Mouse (Mus musculus): ENCODE results near the gene Cdipt. TPM values are rescaled to one million over a fixed set of nuclear protein-coding genes. Genes with fewer than 3 reads are reported as not detected.
A peak's percentile ranks its signal among the peaks of the same experiment; 100 is the strongest.

Cdipt gene
- polyA plus RNA-seq, 1 experiment from 2014 or later = 69.5 TPM

DNA sequence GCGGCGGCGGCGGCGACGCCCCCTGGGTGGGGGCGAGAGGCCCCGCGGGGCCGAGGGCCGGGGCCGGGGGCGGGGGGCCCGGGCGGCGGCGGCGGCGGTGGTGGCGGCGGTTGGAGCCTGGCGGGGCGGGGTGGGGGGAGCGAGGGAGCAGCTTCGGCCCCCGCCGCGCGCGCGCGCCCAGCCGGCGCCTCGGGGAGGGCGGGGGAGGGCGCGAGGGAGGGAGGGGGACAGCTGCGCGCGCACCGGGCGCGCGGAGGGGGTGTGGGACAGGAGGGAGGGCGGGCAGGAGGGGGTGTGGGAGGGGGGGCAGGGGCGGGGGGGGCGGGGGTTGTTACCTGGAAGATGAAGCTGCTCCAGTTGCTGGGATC, 50.9 kb downstream of the Cdipt start:
- Histone ChIP-seq H3K9ac (peak overlapping the region; percentile 100), H3K27ac (replicated peaks) (peak overlapping the region; percentile 99), H3K4me3 (peak overlapping the region; percentile 94), H3K36me3 (peaks cover 72% of the 10 kb centered on the region), H3K4me1 (peaks cover 47% of the 10 kb centered on the region), H3K4me2 (peak overlapping the region; percentile 91), H3K9me3 (no peaks in the 10 kb centered on the region), H3K27me3 (replicated peaks) (no peaks in the 10 kb centered on the region)
- WGBS = 4% methylated on average over 11 of the region's 48 CpGs
- peak; percentile 12; the same call in 1 of the 2 replicates for ATAC-seq (ENCODE audit: extremely low read depth, insufficient number of reproducible peaks, low FRiP score, low TSS enrichment)

DNA sequence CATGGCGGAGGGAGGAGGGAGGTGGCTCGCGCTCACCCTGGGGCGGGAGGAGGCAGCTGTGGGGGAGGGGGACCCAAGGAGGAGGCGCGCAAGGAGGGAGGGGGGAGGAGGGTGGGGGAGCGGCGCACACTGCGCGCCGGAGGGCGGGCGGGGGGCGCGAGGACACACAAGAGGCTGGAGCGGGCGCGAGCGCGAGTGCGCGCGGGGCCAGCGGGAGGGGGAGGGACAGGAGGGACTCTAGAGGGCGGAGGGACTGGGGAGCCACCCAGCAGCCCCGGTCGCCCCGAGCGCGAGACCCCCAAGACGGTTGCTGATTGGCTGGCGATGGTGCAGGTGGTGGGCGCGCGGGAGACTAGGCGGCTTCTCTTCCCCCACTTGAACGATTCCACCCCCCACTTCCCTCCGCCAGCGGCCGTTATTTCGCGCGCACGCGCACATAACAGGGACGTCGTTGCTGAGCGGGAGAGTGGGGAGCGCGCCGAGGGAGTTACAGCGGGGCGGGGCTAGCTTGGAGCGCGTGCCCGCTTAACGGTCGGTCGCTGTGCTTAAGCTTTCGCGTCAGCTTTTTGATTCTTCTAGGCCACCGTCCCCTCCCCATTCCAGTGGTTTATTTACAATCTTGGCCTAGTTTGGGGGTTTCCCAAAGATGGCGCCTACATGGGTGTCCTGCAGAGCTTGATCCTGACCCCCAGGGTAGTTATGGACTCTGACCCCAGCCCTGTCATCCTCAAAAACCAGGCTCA, 51.4 kb downstream of the Cdipt start, which contains the start of gene Maz:
Gene Maz (minus strand): TSS at position 54 of the 743 bp plus-strand sequence.
- Histone ChIP-seq H3K36me3 (peaks cover 72% of the 10 kb centered on the region), H3K4me2 (peak within 1 kb of the TSS; percentile 91), H3K4me1 (peaks cover 41% of the 10 kb centered on the region), H3K9ac (peak within 1 kb of the TSS; percentile 100), H3K27me3 (replicated peaks) (no peaks in the 10 kb centered on the region), H3K4me3 (peak within 1 kb of the TSS; percentile 94), H3K27ac (replicated peaks) (peak within 1 kb of the TSS; percentile 99), H3K9me3 (no peaks in the 10 kb centered on the region)
- 0% methylated on average over 33 of the region's 63 CpGs for WGBS
- ATAC-seq (ENCODE audit: extremely low read depth, insufficient number of reproducible peaks, low FRiP score, low TSS enrichment) = peak; percentile 81

DNA sequence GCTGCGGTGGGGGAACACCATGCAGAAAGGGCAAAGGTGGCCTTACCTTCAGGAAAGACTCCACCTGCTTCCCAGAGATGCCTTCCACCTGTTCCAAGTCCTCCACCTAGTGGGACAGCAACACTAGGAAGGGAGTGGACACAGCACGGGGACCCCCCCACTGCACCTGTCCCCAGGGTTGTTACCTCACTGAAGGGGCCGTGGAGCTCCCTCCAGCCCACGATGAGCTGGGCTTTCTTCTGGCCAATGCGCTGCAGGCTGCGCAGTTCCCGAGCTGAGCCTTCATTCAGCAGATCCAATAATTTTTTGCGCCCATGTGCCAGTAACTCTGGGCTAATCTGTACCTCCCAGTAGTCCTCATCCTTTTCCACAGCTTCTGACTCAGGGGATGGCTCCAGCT, 52.2 kb downstream of the Cdipt start:
- H3K4me1 ChIP-seq = peaks cover 34% of the 10 kb centered on the region
- peak overlapping the region; percentile 91 for H3K4me2 ChIP-seq

More for the DNA sequence above, 52.2 kb downstream of the Cdipt start:
- peak overlapping the region; percentile 99 for H3K27ac ChIP-seq (replicated peaks)
- peak overlapping the region; percentile 94 for H3K4me3 ChIP-seq
- H3K9me3 ChIP-seq = no peaks in the 10 kb centered on the region
- H3K27me3 ChIP-seq (replicated peaks) = no peaks in the 10 kb centered on the region
- WGBS = 75% methylated on average over 8 of the region's 8 CpGs
- ATAC-seq (ENCODE audit: extremely low read depth, insufficient number of reproducible peaks, low FRiP score, low TSS enrichment) = no peak
- peak overlapping the region; percentile 80 for H3K9ac ChIP-seq
- peaks cover 72% of the 10 kb centered on the region for H3K36me3 ChIP-seq

Other genes starting within 250 kb of the Cdipt start
- 57.5 and 65.5 TPM in 2 replicates for gene Mapk3, start 216.3 kb upstream of the Cdipt start, polyA plus RNA-seq (2015; fragmentation: Nextera tagmentation; extraction: Ambion mirVana)
- gene Gdpd3, start 209.6 kb upstream of the Cdipt start, polyA plus RNA-seq (2015; fragmentation: Nextera tagmentation; extraction: Ambion mirVana) = 1.2 and 1.4 TPM in 2 replicates
- gene Ypel3, start 199.0 kb upstream of the Cdipt start, polyA plus RNA-seq (2015; fragmentation: Nextera tagmentation; extraction: Ambion mirVana) = 79.1 and 86.2 TPM in 2 replicates
- 0.32 and 0.33 TPM in 2 replicates for gene Tbx6, start 194.4 kb upstream of the Cdipt start, polyA plus RNA-seq (2015; fragmentation: Nextera tagmentation; extraction: Ambion mirVana)
- gene Ppp4c, start 183.4 kb upstream of the Cdipt start, polyA plus RNA-seq (2015; fragmentation: Nextera tagmentation; extraction: Ambion mirVana) = 151 and 166 TPM in 2 replicates
- 0.29 and 0.32 TPM in 2 replicates for gene Fam57b, start 178.2 kb upstream of the Cdipt start, polyA plus RNA-seq (2015; fragmentation: Nextera tagmentation; extraction: Ambion mirVana)
- gene 4930451I11Rik, start 144.3 kb upstream of the Cdipt start, polyA plus RNA-seq (2015; fragmentation: Nextera tagmentation; extraction: Ambion mirVana) = not detected in 2 replicates
- gene Doc2a, start 128.5 kb upstream of the Cdipt start, polyA plus RNA-seq (2015; fragmentation: Nextera tagmentation; extraction: Ambion mirVana) = 0.15 and 0.17 TPM in 2 replicates
- 18.8 and 23.1 TPM in 2 replicates for gene Hirip3, start 113.9 kb upstream of the Cdipt start, polyA plus RNA-seq (2015; fragmentation: Nextera tagmentation; extraction: Ambion mirVana)
- 55.6 and 55.8 TPM in 2 replicates for gene Ino80e, start 113.5 kb upstream of the Cdipt start, polyA plus RNA-seq (2015; fragmentation: Nextera tagmentation; extraction: Ambion mirVana)
- gene Taok2, start 91.2 kb upstream of the Cdipt start, polyA plus RNA-seq (2015; fragmentation: Nextera tagmentation; extraction: Ambion mirVana) = 31.8 and 32.1 TPM in 2 replicates
- 20.4 and 21.5 TPM in 2 replicates for gene Tmem219, start 53.0 kb upstream of the Cdipt start, polyA plus RNA-seq (2015; fragmentation: Nextera tagmentation; extraction: Ambion mirVana)
- 13.1 and 14.0 TPM in 2 replicates for gene Kctd13, start 47.0 kb upstream of the Cdipt start, polyA plus RNA-seq (2015; fragmentation: Nextera tagmentation; extraction: Ambion mirVana)
- gene Asphd1, start 26.3 kb upstream of the Cdipt start, polyA plus RNA-seq (2015; fragmentation: Nextera tagmentation; extraction: Ambion mirVana) = 0.20 TPM in 2 replicates
- 0.19 and 0.73 TPM in 2 replicates for gene Sez6l2, start 25.4 kb upstream of the Cdipt start, polyA plus RNA-seq (2015; fragmentation: Nextera tagmentation; extraction: Ambion mirVana)
- gene Cdiptos, start 184 bp downstream of the Cdipt start, polyA plus RNA-seq (2015; fragmentation: Nextera tagmentation; extraction: Ambion mirVana) = 0.59 and 1.7 TPM in 2 replicates
- 11.2 and 11.9 TPM in 2 replicates for gene Mvp, start 38.7 kb downstream of the Cdipt start, polyA plus RNA-seq (2015; fragmentation: Nextera tagmentation; extraction: Ambion mirVana)
- gene Pagr1b, start 40.6 kb downstream of the Cdipt start, polyA plus RNA-seq (2015; fragmentation: Nextera tagmentation; extraction: Ambion mirVana) = 0.38 and 0.44 TPM in 2 replicates
- 55.6 and 76.2 TPM in 2 replicates for gene Pagr1a, start 41.4 kb downstream of the Cdipt start, polyA plus RNA-seq (2015; fragmentation: Nextera tagmentation; extraction: Ambion mirVana)
- gene Gm42742, start 45.2 kb downstream of the Cdipt start, polyA plus RNA-seq (2015; fragmentation: Nextera tagmentation; extraction: Ambion mirVana) = 13.8 and 25.7 TPM in 2 replicates
- 1.6 TPM in 2 replicates for gene Prrt2, start 45.3 kb downstream of the Cdipt start, polyA plus RNA-seq (2015; fragmentation: Nextera tagmentation; extraction: Ambion mirVana)
- gene Maz, start 51.1 kb downstream of the Cdipt start, polyA plus RNA-seq (2015; fragmentation: Nextera tagmentation; extraction: Ambion mirVana) = 31.0 and 34.5 TPM in 2 replicates
- 72.4 and 79.2 TPM in 2 replicates for gene Kif22, start 66.6 kb downstream of the Cdipt start, polyA plus RNA-seq (2015; fragmentation: Nextera tagmentation; extraction: Ambion mirVana)
- gene Zg16, start 111.4 kb downstream of the Cdipt start, polyA plus RNA-seq (2015; fragmentation: Nextera tagmentation; extraction: Ambion mirVana) = not detected in 2 replicates
- 1.0 and 1.1 TPM in 2 replicates for gene AI467606, start 115.4 kb downstream of the Cdipt start, polyA plus RNA-seq (2015; fragmentation: Nextera tagmentation; extraction: Ambion mirVana)
- gene Qprt, start 146.3 kb downstream of the Cdipt start, polyA plus RNA-seq (2015; fragmentation: Nextera tagmentation; extraction: Ambion mirVana) = 3.2 and 4.7 TPM in 2 replicates
- gene Spn, start 161.9 kb downstream of the Cdipt start, polyA plus RNA-seq (2015; fragmentation: Nextera tagmentation; extraction: Ambion mirVana) = 0.13 and 0.36 TPM in 2 replicates
- 42.1 TPM in 2 replicates for gene Cd2bp2, start 220.1 kb downstream of the Cdipt start, polyA plus RNA-seq (2015; fragmentation: Nextera tagmentation; extraction: Ambion mirVana)
- 18.0 and 18.2 TPM in 2 replicates for gene Tbc1d10b, start 232.6 kb downstream of the Cdipt start, polyA plus RNA-seq (2015; fragmentation: Nextera tagmentation; extraction: Ambion mirVana)
- gene Mylpf, start 233.0 kb downstream of the Cdipt start, polyA plus RNA-seq (2015; fragmentation: Nextera tagmentation; extraction: Ambion mirVana) = 17.0 and 24.9 TPM in 2 replicates

Data from heart, embryonic 13.5 days (tissue).